Mouse (Mus musculus): Measurements from ENCODE around the gene Haao. TPM values are rescaled to one million over a fixed set of nuclear protein-coding genes. Genes with fewer than 3 reads are reported as not detected.
A peak's percentile ranks its signal among the peaks of the same experiment; 100 is the strongest.

The Haao gene
- polyA plus RNA-seq, 1 experiment = 0.19 TPM

DNA sequence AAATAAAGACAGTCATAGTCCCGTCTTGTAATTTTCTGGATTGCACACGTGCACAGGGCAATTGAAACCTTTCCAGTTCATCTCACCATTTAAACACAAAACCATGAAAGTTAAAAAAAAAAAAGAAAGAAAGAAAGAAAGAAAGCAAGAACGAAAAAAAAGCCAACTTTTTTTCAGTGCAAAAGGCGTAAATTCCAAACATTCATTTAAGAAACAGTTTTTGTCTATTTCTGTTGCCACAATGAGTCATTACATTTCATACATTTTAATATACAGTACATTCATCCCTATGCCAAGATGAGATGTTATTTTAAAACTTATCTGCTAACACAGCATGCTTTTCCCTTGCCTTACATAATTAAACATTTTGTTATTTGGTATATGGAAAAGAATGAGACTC is 11.9 kb upstream of the Haao start:
- Histone ChIP-seq H3K27me3 (ENCODE audit: control insufficient read depth, insufficient read depth, low read length) (no peaks in the 10 kb centered on the region), H3K4me1 (ENCODE audit: control insufficient read depth, insufficient read depth, low read length) (peaks cover 2% of the 10 kb centered on the region; the same call in 1 of the 2 replicates), H3K27ac (ENCODE audit: control insufficient read depth, insufficient read depth, low read depth, low read length) (no peak overlapping the region), H3K36me3 (ENCODE audit: control insufficient read depth, insufficient read depth, low read length) (no peaks in the 10 kb centered on the region), H3K4me3 (ENCODE audit: control insufficient read depth, low read depth, low read length) (no peak overlapping the region)
- no peak for TF ChIP-seq CTCF (IDR thresholded peaks at IDR 0.05; ENCODE audit: control insufficient read depth, insufficient read depth, insufficient replicate concordance, low read depth, low read length)
- no peak for TF ChIP-seq POLR2A (IDR thresholded peaks at IDR 0.05; ENCODE audit: control insufficient read depth, low read depth, low read length)

DNA sequence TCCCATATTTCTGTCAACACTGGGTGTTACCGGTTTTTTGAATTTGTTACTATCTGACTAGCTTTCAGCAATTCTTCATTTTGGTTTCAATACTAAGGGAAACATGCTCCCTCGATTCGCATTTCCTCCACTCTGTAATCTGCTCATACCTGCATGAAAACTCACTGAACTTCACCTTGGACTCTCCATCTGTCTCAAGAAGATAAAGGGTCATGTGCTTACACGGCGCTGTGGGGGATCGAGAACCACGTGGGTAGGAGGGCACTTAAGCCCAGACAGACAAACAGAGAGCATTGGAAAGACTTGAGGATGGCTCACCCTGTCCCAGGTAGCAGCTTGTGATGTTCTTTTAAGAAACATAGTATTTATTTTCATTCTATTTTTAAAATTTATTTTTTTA is 10.7 kb upstream of the Haao start:
- peaks cover 8% of the 10 kb centered on the region for H3K4me1 ChIP-seq (ENCODE audit: control insufficient read depth, insufficient read depth, low read length)
- H3K27me3 ChIP-seq (ENCODE audit: control insufficient read depth, insufficient read depth, low read length) = no peaks in the 10 kb centered on the region
- no peak for TF ChIP-seq POLR2A (IDR thresholded peaks at IDR 0.05; ENCODE audit: control insufficient read depth, low read depth, low read length)
- TF ChIP-seq CTCF (IDR thresholded peaks at IDR 0.05; ENCODE audit: control insufficient read depth, insufficient read depth, insufficient replicate concordance, low read depth, low read length) = no peak
- no peak overlapping the region for H3K27ac ChIP-seq (ENCODE audit: control insufficient read depth, insufficient read depth, low read depth, low read length)
- no peaks in the 10 kb centered on the region for H3K36me3 ChIP-seq (ENCODE audit: control insufficient read depth, insufficient read depth, low read length)
- H3K4me3 ChIP-seq (ENCODE audit: control insufficient read depth, low read depth, low read length) = no peak overlapping the region

DNA sequence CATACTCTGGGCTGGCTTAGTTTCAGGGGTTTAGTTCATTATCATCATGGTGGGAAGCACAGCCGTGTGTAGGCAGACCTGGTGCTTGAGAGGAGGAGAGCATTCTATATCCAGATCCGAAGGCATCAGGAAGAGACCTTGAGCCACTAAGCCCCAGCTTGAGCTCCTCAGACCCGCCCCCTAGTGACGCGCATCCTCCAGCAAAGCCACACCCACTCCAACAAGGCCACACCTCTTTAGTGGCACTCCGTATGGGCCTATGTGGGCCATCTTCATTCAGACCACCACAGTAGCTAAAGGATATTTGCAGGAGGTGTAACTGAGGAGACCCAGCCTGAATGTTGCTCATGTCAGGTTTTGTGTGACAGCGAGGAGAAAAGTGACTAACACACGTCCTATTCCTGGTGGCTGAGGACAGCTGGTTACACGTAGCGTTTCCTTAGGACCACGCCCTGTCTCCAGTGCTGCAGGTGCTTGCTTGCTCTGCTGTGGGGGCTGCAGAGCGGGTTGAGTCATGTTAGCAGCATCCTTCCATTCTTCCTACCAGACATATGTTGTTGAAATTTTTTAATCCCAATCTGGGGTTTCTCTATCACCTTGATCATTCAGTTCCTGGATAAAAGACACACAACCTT is 6.6 kb upstream of the Haao start:
- Histone ChIP-seq H3K36me3 (ENCODE audit: control insufficient read depth, insufficient read depth, low read length) (no peaks in the 10 kb centered on the region), H3K4me1 (ENCODE audit: control insufficient read depth, insufficient read depth, low read length) (peaks cover 6% of the 10 kb centered on the region), H3K27me3 (ENCODE audit: control insufficient read depth, insufficient read depth, low read length) (no peaks in the 10 kb centered on the region), H3K4me3 (ENCODE audit: control insufficient read depth, low read depth, low read length) (peak overlapping the region; percentile 55), H3K27ac (ENCODE audit: control insufficient read depth, insufficient read depth, low read depth, low read length) (no peak overlapping the region)
- TF ChIP-seq POLR2A (IDR thresholded peaks at IDR 0.05; ENCODE audit: control insufficient read depth, low read depth, low read length) (peak; percentile 61; the same call in 1 of the 2 replicates), CTCF (IDR thresholded peaks at IDR 0.05; ENCODE audit: control insufficient read depth, insufficient read depth, insufficient replicate concordance, low read depth, low read length) (no peak)

DNA sequence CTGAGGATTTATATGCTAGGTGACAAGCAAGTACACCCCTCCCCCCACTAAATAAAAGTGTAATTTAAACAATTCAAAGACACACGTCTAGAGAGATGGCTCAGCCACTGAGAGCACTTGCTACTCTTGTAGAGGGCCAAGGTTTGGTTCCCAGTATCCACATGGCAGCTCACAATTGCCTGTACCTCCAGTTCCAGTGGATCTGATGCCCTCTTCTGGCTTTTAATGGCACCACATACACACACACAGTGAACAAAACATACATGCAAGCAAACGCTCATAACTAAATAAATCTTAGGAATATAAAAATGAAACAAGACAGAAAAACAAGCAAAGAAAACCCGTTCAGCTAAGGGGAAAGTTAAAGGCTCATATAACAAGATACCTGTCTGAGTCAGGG is 6.1 kb upstream of the Haao start:
- H3K27me3 ChIP-seq (ENCODE audit: control insufficient read depth, insufficient read depth, low read length) = no peaks in the 10 kb centered on the region
- H3K4me1 ChIP-seq (ENCODE audit: control insufficient read depth, insufficient read depth, low read length) = peaks cover 6% of the 10 kb centered on the region
- peak overlapping the region; percentile 55; the same call in 1 of the 2 replicates for H3K4me3 ChIP-seq (ENCODE audit: control insufficient read depth, low read depth, low read length)

DNA sequence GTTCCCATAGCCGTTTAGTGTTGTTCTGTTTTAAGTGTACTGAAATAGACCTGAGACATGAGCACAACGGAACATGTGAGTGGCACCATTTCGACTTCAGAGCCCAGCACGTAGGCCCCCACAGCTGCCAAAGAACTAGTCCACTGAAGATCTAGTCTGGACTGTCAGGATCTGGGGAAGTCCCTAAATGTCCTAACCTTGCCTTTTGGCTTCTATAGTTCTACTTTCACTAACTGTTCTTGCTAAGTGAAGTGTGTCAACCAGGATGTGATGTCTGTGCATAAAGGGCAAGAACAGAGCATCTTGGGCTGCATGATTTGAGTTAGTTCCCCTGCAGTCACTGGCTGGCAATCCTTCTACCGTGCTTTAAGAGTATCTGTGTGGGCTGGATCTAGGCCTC is 3.1 kb upstream of the Haao start:
- no peaks in the 10 kb centered on the region for H3K36me3 ChIP-seq (ENCODE audit: control insufficient read depth, insufficient read depth, low read length)
- H3K27ac ChIP-seq (ENCODE audit: control insufficient read depth, insufficient read depth, low read depth, low read length) = no peak overlapping the region
- no peak for TF ChIP-seq POLR2A (IDR thresholded peaks at IDR 0.05; ENCODE audit: control insufficient read depth, low read depth, low read length)
- TF ChIP-seq CTCF (IDR thresholded peaks at IDR 0.05; ENCODE audit: control insufficient read depth, insufficient read depth, insufficient replicate concordance, low read depth, low read length) = no peak
- peaks cover 6% of the 10 kb centered on the region for H3K4me1 ChIP-seq (ENCODE audit: control insufficient read depth, insufficient read depth, low read length)
- H3K4me3 ChIP-seq (ENCODE audit: control insufficient read depth, low read depth, low read length) = no peak overlapping the region
- H3K27me3 ChIP-seq (ENCODE audit: control insufficient read depth, insufficient read depth, low read length) = no peaks in the 10 kb centered on the region

More for the DNA sequence above, 6.1 kb upstream of the Haao start:
- TF ChIP-seq CTCF (IDR thresholded peaks at IDR 0.05; ENCODE audit: control insufficient read depth, insufficient read depth, insufficient replicate concordance, low read depth, low read length) (no peak), POLR2A (IDR thresholded peaks at IDR 0.05; ENCODE audit: control insufficient read depth, low read depth, low read length) (no peak)
- Histone ChIP-seq H3K36me3 (ENCODE audit: control insufficient read depth, insufficient read depth, low read length) (no peaks in the 10 kb centered on the region), H3K27ac (ENCODE audit: control insufficient read depth, insufficient read depth, low read depth, low read length) (no peak overlapping the region)

DNA sequence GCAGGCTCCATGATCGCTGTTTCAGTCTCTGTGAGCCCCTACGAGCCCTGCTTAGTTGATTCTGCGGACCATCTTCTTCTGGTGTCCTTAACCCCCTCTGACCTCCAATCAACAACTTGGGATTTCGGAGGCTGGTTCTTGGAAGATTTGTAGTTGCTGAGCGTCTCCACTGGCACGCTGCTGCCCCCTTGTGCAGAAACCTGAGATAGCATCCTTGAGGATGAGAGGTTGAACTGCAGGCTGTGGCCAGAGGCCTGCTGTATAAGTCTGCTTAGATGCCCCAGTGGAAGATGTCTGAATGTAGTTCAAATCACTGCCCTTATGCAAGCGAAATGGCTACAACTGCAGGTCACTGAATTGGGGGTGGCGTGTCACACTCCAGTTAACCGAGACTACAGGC is 2.7 kb upstream of the Haao start:
- Histone ChIP-seq H3K36me3 (ENCODE audit: control insufficient read depth, insufficient read depth, low read length) (no peaks in the 10 kb centered on the region), H3K4me3 (ENCODE audit: control insufficient read depth, low read depth, low read length) (no peak overlapping the region), H3K4me1 (ENCODE audit: control insufficient read depth, insufficient read depth, low read length) (peaks cover 6% of the 10 kb centered on the region), H3K27ac (ENCODE audit: control insufficient read depth, insufficient read depth, low read depth, low read length) (no peak overlapping the region), H3K27me3 (ENCODE audit: control insufficient read depth, insufficient read depth, low read length) (no peaks in the 10 kb centered on the region)
- no peak for TF ChIP-seq POLR2A (IDR thresholded peaks at IDR 0.05; ENCODE audit: control insufficient read depth, low read depth, low read length)
- peak; percentile 82; the same call in 1 of the 2 replicates for TF ChIP-seq CTCF (IDR thresholded peaks at IDR 0.05; ENCODE audit: control insufficient read depth, insufficient read depth, insufficient replicate concordance, low read depth, low read length)

DNA sequence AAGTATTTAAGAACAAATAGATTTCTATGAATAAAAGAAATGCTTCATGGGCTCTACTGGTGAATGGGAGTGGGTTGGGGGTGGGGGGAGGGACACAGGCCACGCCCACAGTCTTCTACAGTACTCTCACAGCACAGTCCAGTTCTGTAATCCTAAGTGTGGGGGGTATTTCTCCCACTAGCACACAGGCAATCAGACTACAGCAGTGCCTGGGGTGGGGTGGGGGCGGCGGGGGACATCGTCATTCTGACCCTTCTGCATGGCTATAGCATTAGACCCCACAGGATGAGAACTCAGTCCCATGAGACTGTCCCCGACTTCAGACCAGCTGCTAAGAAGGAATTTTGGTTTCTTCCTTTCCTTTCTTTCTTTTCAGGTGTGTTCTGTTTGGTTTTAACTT is 2.0 kb upstream of the Haao start:
- TF ChIP-seq POLR2A (IDR thresholded peaks at IDR 0.05; ENCODE audit: control insufficient read depth, low read depth, low read length) = no peak
- no peak for TF ChIP-seq CTCF (IDR thresholded peaks at IDR 0.05; ENCODE audit: control insufficient read depth, insufficient read depth, insufficient replicate concordance, low read depth, low read length)

More for the DNA sequence above, 2.0 kb upstream of the Haao start:
- no peaks in the 10 kb centered on the region for H3K36me3 ChIP-seq (ENCODE audit: control insufficient read depth, insufficient read depth, low read length)
- no peak overlapping the region for H3K27ac ChIP-seq (ENCODE audit: control insufficient read depth, insufficient read depth, low read depth, low read length)
- peaks cover 6% of the 10 kb centered on the region for H3K4me1 ChIP-seq (ENCODE audit: control insufficient read depth, insufficient read depth, low read length)
- H3K4me3 ChIP-seq (ENCODE audit: control insufficient read depth, low read depth, low read length) = no peak overlapping the region
- H3K27me3 ChIP-seq (ENCODE audit: control insufficient read depth, insufficient read depth, low read length) = no peaks in the 10 kb centered on the region
